Mouse (Mus musculus) hindbrain, embryonic 15.5 days (tissue): ENCODE results near the gene Tmc3. TPM values are rescaled to one million over a fixed set of nuclear protein-coding genes. Genes with fewer than 3 reads are reported as not detected.

ENCODE experiments used
- ATAC-seq: fragments of 200-750 bp; cut with Nextera tagmentation; 2 replicates; pipeline ENCODE4 v1.8.0; 2017; ENCODE audit warnings: low read depth, moderate number of reproducible peaks, moderate TSS enrichment; ENCODE audit not compliant: low FRiP score
- H3K27ac ChIP-seq: fragments of 300-500 bp; sonication (generic); replicated peaks from 2 replicates; pipeline ENCODE4 v1.5.1; 2015; ENCODE audit warnings: mild to moderate bottlenecking, inconsistent platforms
- H3K27me3 ChIP-seq: fragments of 300-500 bp; sonication (generic); 2 replicates; pipeline ENCODE4 v1.6.1; 2015; ENCODE audit warnings: control low read depth, inconsistent platforms
- H3K36me3 ChIP-seq: fragments of 300-500 bp; sonication (generic); 2 replicates; pipeline ENCODE4 v1.6.1; 2015; ENCODE audit warnings: control low read depth, inconsistent platforms
- H3K4me1 ChIP-seq: fragments of 300-500 bp; sonication (generic); replicated peaks from 2 replicates; pipeline ENCODE4 v1.6.1; 2015; ENCODE audit warnings: control low read depth, inconsistent platforms
- H3K4me2 ChIP-seq: fragments of 300-500 bp; sonication (generic); 2 replicates; pipeline ENCODE4 v1.6.1; 2015; ENCODE audit warnings: moderate library complexity, mild to moderate bottlenecking, inconsistent platforms
- H3K4me3 ChIP-seq: fragments of 300-500 bp; sonication (generic); 2 replicates; pipeline ENCODE4 v1.5.1; 2015; ENCODE audit warnings: mild to moderate bottlenecking, inconsistent platforms
- H3K9ac ChIP-seq: fragments of 300-500 bp; sonication (generic); 2 replicates; pipeline ENCODE4 v1.6.1; 2015; ENCODE audit warnings: inconsistent platforms
- H3K9me3 ChIP-seq: fragments of 300-500 bp; sonication (generic); 2 replicates; pipeline ENCODE4 v1.6.1; 2016; ENCODE audit warnings: control low read depth, inconsistent platforms
- WGBS: fragments of 180-500 bp; shearing (Covaris S2); methylation state at CpG from one replicate; pipeline ENCODE4 v1.1.7; 2015; 5-methylcytosine and 5-hydroxymethylcytosine counted together
- polyA plus RNA-seq: library from polyadenylated mRNA; unstranded; fragments of >200 nt; fragmentation: Nextera tagmentation; extraction: Ambion mirVana; gene quantifications from 2 replicates; pipeline ENCODE4 v1.2.1, GENCODE M21; 2015

Tmc3 gene
- polyA plus RNA-seq, 1 experiment from 2014 or later: 0.30 TPM

DNA sequence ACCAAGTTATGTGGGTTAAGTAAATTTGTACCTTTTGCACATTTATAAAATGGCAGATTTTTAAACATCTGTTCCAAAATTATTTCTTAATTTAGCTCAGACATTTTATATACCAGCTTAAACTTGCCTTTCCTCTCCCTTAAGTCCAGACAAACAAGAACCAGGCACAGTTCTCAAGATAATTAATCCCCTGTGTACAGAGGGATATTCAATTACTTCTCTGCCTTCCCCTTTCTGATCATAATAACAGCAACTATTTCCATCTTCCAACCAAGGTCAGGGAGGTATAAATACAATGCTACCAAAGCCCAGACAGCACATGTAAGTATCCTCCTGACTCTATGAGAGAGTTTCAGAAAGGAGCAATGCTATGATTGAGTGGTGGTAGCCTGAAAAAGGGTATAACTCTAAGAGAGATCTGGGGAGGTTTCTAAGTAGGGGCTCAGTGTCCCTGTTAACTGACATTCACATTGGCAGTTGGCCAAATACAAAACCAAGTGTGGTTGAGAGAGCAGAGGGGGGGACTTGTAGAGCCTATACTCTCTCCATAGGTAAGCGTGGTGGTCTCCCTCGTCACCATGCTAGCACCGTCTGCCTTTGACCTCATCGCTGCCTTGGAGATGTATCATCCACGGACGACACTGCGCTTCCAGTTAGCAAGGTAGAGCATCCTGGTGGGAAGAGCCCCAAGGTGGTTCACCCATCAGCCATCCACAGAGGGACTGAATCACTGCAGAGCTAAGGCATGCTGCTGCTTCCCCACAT, 19.6 kb downstream of the Tmc3 start:
- no peaks in the 10 kb centered on the region for H3K36me3 ChIP-seq
- ATAC-seq: no peak
- no peaks in the 10 kb centered on the region for H3K9me3 ChIP-seq
- WGBS: 92% methylated on average over 7 of the region's 7 CpGs
- H3K27ac ChIP-seq: no peak overlapping the region
- H3K9ac ChIP-seq: no peak overlapping the region
- H3K4me2 ChIP-seq: no peak overlapping the region
- H3K4me3 ChIP-seq: no peak overlapping the region
- no peaks in the 10 kb centered on the region for H3K4me1 ChIP-seq
- no peaks in the 10 kb centered on the region for H3K27me3 ChIP-seq

DNA sequence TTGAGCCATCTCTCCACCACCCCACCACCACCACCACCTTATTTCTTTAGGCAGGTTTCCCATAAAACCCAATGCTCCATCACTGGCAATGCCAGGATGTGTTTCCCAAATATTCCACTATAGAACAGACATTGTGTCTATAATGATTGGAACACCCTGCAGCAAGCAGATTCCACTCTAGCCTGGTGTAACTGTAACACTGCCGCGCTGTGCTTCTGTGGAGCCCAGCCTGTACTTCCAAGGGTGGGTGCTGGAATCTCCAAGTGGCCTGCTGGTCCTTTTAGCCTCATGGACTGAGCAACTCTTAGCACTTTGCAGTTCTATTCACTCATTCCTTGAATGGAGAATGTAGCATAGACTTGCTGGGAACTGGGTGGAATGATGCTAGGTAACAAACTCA, 22.1 kb downstream of the Tmc3 start:
- no peaks in the 10 kb centered on the region for H3K27me3 ChIP-seq
- no peak overlapping the region for H3K4me2 ChIP-seq
- no peaks in the 10 kb centered on the region for H3K9me3 ChIP-seq
- no peaks in the 10 kb centered on the region for H3K36me3 ChIP-seq
- no peak overlapping the region for H3K27ac ChIP-seq
- 95% methylated on average over 2 of the region's 2 CpGs for WGBS
- ATAC-seq: no peak
- H3K9ac ChIP-seq: no peak overlapping the region
- no peaks in the 10 kb centered on the region for H3K4me1 ChIP-seq
- no peak overlapping the region for H3K4me3 ChIP-seq

DNA sequence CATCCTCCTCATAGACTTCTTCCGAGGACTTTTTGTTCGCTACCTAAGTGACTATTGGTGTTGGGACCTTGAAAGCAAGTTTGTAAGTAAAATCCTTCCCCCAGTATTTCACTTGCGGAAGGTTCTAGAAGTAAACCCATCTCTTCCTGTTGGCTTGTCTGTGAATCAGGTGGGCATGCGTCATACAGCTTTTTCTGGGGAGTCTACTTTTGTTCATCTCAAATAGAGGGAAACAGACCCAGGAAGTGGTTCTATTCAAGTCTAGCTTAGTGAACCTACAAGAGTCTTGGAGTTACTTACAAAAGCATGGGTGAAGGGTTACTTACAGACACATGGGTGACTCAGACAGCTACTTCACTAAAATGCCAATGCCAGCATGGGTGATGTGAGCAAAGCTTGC, 25.2 kb downstream of the Tmc3 start:
- Histone ChIP-seq H3K4me1 (no peaks in the 10 kb centered on the region), H3K9ac (no peak overlapping the region), H3K9me3 (no peaks in the 10 kb centered on the region), H3K36me3 (no peaks in the 10 kb centered on the region), H3K27me3 (no peaks in the 10 kb centered on the region), H3K27ac (no peak overlapping the region), H3K4me3 (no peak overlapping the region), H3K4me2 (no peak overlapping the region)
- no peak for ATAC-seq
- over 99% methylated on average over 4 of the region's 4 CpGs for WGBS

DNA sequence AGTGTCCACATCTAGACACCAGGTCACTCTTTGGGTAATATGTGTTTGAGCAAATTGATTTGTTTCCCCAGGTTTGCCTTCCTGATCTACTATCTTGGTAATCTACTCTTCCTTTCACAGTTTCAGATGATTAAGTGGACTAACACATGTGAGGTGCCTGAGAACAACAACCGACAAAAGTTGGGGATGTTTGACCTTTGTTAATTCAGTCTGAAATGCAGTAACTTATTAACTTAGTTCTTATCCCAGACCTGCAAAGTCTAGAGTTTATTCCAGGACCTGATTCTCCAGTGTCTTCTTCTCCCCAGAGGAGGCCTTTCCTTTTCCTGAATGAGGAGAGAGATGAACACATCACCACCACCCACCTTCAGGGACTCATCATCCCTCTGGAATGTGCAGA, 27.2 kb downstream of the Tmc3 start:
- WGBS: 98% methylated on average over 1 of the region's 1 CpGs

GRCm38 (mm10) chr7:83615272-83615671, 30.5 kb downstream of the Tmc3 start:
- Histone ChIP-seq H3K4me3 (no peak overlapping the region), H3K27me3 (no peaks in the 10 kb centered on the region), H3K36me3 (no peaks in the 10 kb centered on the region), H3K9ac (no peak overlapping the region), H3K27ac (no peak overlapping the region), H3K4me1 (no peaks in the 10 kb centered on the region), H3K4me2 (no peak overlapping the region), H3K9me3 (no peaks in the 10 kb centered on the region)
- no peak for ATAC-seq
- WGBS: 92% methylated on average over 3 of the region's 3 CpGs

More for the DNA sequence above, 27.2 kb downstream of the Tmc3 start:
- Histone ChIP-seq H3K9ac (no peak overlapping the region), H3K9me3 (no peaks in the 10 kb centered on the region), H3K4me1 (no peaks in the 10 kb centered on the region), H3K36me3 (no peaks in the 10 kb centered on the region), H3K27ac (no peak overlapping the region), H3K4me3 (no peak overlapping the region), H3K4me2 (no peak overlapping the region), H3K27me3 (no peaks in the 10 kb centered on the region)
- ATAC-seq: no peak

GRCm38 (mm10) chr7:83615815-83616214, 31.1 kb downstream of the Tmc3 start:
- Histone ChIP-seq H3K9ac (no peak overlapping the region), H3K27ac (no peak overlapping the region), H3K9me3 (no peaks in the 10 kb centered on the region), H3K27me3 (no peaks in the 10 kb centered on the region), H3K4me1 (no peaks in the 10 kb centered on the region), H3K4me2 (no peak overlapping the region), H3K36me3 (no peaks in the 10 kb centered on the region), H3K4me3 (no peak overlapping the region)
- no peak for ATAC-seq
- 88% methylated on average over 8 of the region's 8 CpGs for WGBS

DNA sequence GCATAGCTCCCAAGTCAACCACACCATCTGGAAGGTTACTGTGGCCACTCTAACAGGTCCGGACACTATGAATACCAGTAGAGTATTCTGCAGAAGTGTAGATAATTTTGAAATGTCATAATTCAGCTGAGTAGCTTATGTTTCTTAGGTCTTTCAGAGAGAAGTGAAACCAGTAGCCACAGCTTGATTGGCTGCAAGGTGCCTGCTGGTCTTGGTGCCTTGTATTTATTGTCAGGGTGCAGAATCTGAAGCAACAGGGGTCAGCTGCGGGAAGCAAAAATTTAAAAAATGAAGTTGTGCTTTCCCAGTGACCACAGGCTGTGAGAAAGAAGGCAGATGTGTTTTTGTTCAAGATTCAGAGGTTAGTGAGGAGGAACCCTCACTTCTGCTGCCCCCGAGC, 31.5 kb downstream of the Tmc3 start:
- Histone ChIP-seq H3K27me3 (no peaks in the 10 kb centered on the region), H3K9ac (no peak overlapping the region), H3K36me3 (no peaks in the 10 kb centered on the region), H3K4me1 (no peaks in the 10 kb centered on the region), H3K9me3 (no peaks in the 10 kb centered on the region), H3K4me3 (no peak overlapping the region), H3K27ac (no peak overlapping the region), H3K4me2 (no peak overlapping the region)
- WGBS: 97% methylated on average over 3 of the region's 3 CpGs
- no peak for ATAC-seq

DNA sequence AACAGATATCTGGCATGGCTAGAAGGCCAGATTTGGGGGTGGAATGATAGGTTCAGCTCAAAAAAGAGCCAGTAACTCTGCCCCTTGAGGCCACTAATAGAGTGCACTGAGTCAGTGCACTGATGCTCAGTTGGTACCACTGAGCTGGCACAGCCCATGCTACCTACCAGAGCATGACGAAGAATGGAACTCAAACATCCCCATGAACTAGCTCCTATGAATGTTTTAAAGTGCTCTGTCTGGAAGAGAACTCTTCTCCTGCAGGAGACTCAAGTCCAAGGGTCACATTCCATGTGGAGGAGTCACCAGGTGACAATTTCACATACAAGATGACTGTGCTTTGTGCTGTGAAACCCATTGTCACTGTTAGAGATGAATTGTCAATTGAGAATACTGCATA, 34.0 kb downstream of the Tmc3 start:
- Histone ChIP-seq H3K27ac (no peak overlapping the region), H3K36me3 (no peaks in the 10 kb centered on the region), H3K9me3 (no peaks in the 10 kb centered on the region), H3K4me2 (no peak overlapping the region), H3K4me3 (no peak overlapping the region), H3K4me1 (no peaks in the 10 kb centered on the region), H3K27me3 (no peaks in the 10 kb centered on the region), H3K9ac (no peak overlapping the region)
- ATAC-seq: no peak
- 94% methylated on average over 1 of the region's 1 CpGs for WGBS

DNA sequence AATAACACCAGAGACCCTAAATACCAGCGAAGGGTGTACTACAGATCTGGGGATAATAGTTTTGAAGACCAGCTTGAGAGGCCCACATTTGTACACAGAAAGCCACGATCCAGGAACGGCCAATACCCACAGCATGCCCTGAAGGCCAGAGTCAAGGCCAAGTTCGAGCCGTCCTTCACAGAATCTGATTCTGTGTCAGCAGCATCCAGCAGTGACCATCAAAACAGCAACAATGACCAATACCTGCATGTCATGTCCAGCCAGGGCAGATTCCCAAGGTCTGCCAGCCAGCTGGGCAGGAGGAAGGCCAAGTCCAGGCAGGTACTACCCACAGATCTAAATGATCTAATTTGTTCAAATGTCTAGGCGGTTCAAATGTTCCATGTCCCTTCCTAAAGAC, 37.9 kb downstream of the Tmc3 start:
- Histone ChIP-seq H3K9me3 (no peaks in the 10 kb centered on the region), H3K4me3 (no peak overlapping the region), H3K4me2 (no peak overlapping the region), H3K27me3 (no peaks in the 10 kb centered on the region), H3K27ac (no peak overlapping the region), H3K9ac (no peak overlapping the region), H3K36me3 (no peaks in the 10 kb centered on the region), H3K4me1 (no peaks in the 10 kb centered on the region)
- no peak for ATAC-seq
- 97% methylated on average over 6 of the region's 6 CpGs for WGBS

- Histone ChIP-seq H3K36me3 (no peaks in the 10 kb centered on the region), H3K4me3 (no peak overlapping the region), H3K9ac (no peak overlapping the region), H3K9me3 (no peaks in the 10 kb centered on the region), H3K4me1 (no peaks in the 10 kb centered on the region), H3K4me2 (no peak overlapping the region), H3K27ac (no peak overlapping the region), H3K27me3 (no peaks in the 10 kb centered on the region)
- no peak for ATAC-seq
- WGBS: 81% methylated on average over 1 of the region's 1 CpGs
These were observed 39.3 kb downstream of the Tmc3 start for GRCm38 (mm10) chr7:83624065-83624464.

DNA sequence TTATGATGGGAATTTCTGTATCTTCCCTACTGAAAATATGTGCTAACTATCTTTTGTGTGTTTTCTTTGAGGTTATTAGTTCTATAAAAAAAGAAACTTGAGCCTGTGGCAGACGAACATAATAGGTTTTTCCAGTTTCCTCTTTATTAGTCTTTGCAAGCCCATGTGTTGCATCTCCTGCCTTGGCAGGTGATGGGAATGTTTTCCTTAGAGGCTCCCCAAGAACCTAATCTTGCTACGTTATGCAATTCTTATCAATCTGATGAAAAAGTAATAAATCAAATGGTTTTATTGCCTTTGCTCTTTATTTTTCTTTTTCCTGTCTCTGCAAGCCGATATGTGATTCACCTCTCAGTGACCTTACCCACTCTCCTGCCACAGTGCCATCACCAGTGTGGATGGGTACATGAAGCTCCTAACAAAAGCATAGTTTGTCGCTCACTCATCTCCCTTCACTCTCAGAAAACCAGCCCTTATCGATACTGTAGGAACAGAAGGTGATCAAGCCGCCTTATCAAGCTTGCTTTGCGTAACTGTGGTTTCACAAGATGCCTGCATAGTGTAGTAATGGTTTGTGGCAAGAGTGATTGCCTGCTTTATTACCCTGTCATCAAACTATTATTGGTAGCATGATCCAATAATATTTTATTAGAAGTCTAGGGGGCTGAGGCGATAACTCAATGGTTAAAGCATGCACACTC, 42.0 kb downstream of the Tmc3 start:
- Histone ChIP-seq H3K27me3 (no peaks in the 10 kb centered on the region), H3K9ac (no peak overlapping the region), H3K36me3 (no peaks in the 10 kb centered on the region), H3K4me2 (no peak overlapping the region), H3K27ac (no peak overlapping the region), H3K4me3 (no peak overlapping the region), H3K9me3 (no peaks in the 10 kb centered on the region), H3K4me1 (peaks cover 6% of the 10 kb centered on the region)
- ATAC-seq: no peak
- WGBS: 87% methylated on average over 8 of the region's 8 CpGs

DNA sequence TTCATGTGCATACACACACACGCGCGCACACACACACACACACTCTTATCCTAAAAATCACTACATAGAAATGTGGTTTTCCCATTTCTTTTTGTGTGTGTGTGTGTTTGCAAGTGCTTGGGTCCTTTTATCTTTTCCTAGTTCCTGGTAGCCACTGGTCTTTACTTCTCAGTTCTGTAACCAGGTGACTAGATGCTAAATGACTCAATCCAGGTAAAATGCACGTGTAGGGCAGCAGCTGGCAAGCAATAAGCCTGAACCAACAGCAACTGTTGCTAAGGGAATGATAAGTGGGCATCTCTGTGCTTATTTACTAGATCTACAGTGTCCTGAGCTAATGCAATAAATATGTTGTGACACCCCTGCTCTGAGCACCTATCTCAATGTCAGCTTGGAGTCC, 42.6 kb downstream of the Tmc3 start:
- ATAC-seq: no peak
- H3K4me1 ChIP-seq: peaks cover 10% of the 10 kb centered on the region
- no peak overlapping the region for H3K4me2 ChIP-seq
- H3K9me3 ChIP-seq: no peaks in the 10 kb centered on the region
- no peak overlapping the region for H3K9ac ChIP-seq
- no peaks in the 10 kb centered on the region for H3K36me3 ChIP-seq
- H3K27ac ChIP-seq: no peak overlapping the region
- no peaks in the 10 kb centered on the region for H3K27me3 ChIP-seq
- 88% methylated on average over 4 of the region's 4 CpGs for WGBS
- no peak overlapping the region for H3K4me3 ChIP-seq
